Mouse (Mus musculus) neural tube, embryonic 13.5 days (tissue): ENCODE data around the gene Ost4. TPM values are rescaled to one million over a fixed set of nuclear protein-coding genes. Genes with fewer than 3 reads are reported as not detected.
A peak's percentile ranks its signal among the peaks of the same experiment; 100 is the strongest.
"Not testable (repeated sequence)": the region's sequence is repeated elsewhere in the genome, so short reads cannot be mapped to it uniquely, and the experiment has no call there.

Experiments
- ATAC-seq: fragments of 200-750 bp; cut with Nextera tagmentation; 2 replicates; pipeline ENCODE4 v1.8.0; 2017; ENCODE audit warnings: low read depth, mild to moderate bottlenecking, moderate TSS enrichment, moderate library complexity
- H3K27ac ChIP-seq: fragments of 300-500 bp; sonication (generic); replicated peaks from 2 replicates; pipeline ENCODE4 v1.5.1; 2015; ENCODE audit warnings: moderate library complexity, mild to moderate bottlenecking, inconsistent platforms
- H3K27me3 ChIP-seq: fragments of 300-500 bp; sonication (generic); 2 replicates; pipeline ENCODE4 v1.6.1; 2015; ENCODE audit warnings: mild to moderate bottlenecking, inconsistent platforms
- H3K36me3 ChIP-seq: fragments of 300-500 bp; sonication (generic); 2 replicates; pipeline ENCODE4 v1.6.1; 2015; ENCODE audit warnings: mild to moderate bottlenecking, inconsistent platforms
- H3K4me1 ChIP-seq: fragments of 300-500 bp; sonication (generic); replicated peaks from 2 replicates; pipeline ENCODE4 v1.6.1; 2015; ENCODE audit warnings: inconsistent platforms
- H3K4me2 ChIP-seq: fragments of 300-500 bp; sonication (generic); 2 replicates; pipeline ENCODE4 v1.6.1; 2015; ENCODE audit warnings: inconsistent platforms, mild to moderate bottlenecking, moderate library complexity
- H3K4me3 ChIP-seq: fragments of 300-500 bp; sonication (generic); 2 replicates; pipeline ENCODE4 v1.5.1; 2015; ENCODE audit warnings: mild to moderate bottlenecking, inconsistent platforms
- H3K9ac ChIP-seq: fragments of 300-500 bp; sonication (generic); 2 replicates; pipeline ENCODE4 v1.6.1; 2015; ENCODE audit warnings: moderate library complexity, mild to moderate bottlenecking, inconsistent platforms
- H3K9me3 ChIP-seq: fragments of 300-500 bp; sonication (generic); 2 replicates; pipeline ENCODE4 v1.6.1; 2016; ENCODE audit warnings: inconsistent platforms
- WGBS: fragments of 180-500 bp; shearing (Covaris S2); methylation state at CpG from one replicate; pipeline ENCODE4 v1.1.7; 2015; 5-methylcytosine and 5-hydroxymethylcytosine counted together
- polyA plus RNA-seq: library from polyadenylated mRNA; unstranded; fragments of >200 nt; fragmentation: Nextera tagmentation; extraction: Ambion mirVana; gene quantifications from 2 replicates; pipeline ENCODE4 v1.2.1, GENCODE M21; 2015

Gene Ost4
- polyA plus RNA-seq, 1 experiment from 2014 or later, result 278 TPM

- under 1% methylated on average over 28 of the region's 28 CpGs for WGBS
Observed at GRCm38 (mm10) chr5:30887858-30888336, 19.7 kb downstream of the Ost4 start.

DNA sequence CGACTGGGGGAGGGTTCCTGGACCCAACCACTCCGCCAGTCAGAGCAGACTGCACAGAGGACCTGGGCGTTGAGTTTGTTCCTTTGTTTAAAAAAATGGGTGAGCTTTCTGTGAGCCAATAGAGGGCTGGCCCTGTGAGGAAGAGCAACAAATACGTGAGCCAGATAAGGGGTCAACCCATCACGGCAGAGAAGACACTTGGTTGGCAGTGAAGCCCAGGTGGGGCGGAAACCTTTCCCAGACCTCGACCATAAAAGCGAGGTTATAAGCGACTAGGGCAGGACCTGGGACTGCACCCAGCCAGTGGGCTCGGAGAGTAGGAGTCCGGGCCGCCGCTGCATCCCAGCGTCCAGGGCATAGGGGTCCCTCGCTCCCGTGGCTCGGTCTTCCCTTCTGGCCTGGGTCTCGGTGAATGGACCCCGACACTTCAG lies 20.2 kb downstream of the Ost4 start:
- Histone ChIP-seq H3K4me1 (peaks cover 25% of the 10 kb centered on the region), H3K27ac (peak overlapping the region; percentile 98), H3K4me2 (peak overlapping the region; percentile 77), H3K9me3 (no peaks in the 10 kb centered on the region), H3K36me3 (peaks cover 18% of the 10 kb centered on the region), H3K27me3 (no peaks in the 10 kb centered on the region), H3K4me3 (peak overlapping the region; percentile 84), H3K9ac (peak overlapping the region; percentile 79)
- ATAC-seq, result peak; percentile 49
- under 1% methylated on average over 19 of the region's 19 CpGs for WGBS

More at GRCm38 (mm10) chr5:30887858-30888336, 19.7 kb downstream of the Ost4 start:
- H3K4me1 ChIP-seq, result peaks cover 25% of the 10 kb centered on the region
- ATAC-seq, result peak; percentile 90
- peak overlapping the region; percentile 77 for H3K4me2 ChIP-seq
- H3K4me3 ChIP-seq, result peak overlapping the region; percentile 84
- H3K27ac ChIP-seq, result peak overlapping the region; percentile 98
- peaks cover 24% of the 10 kb centered on the region for H3K36me3 ChIP-seq
- no peaks in the 10 kb centered on the region for H3K27me3 ChIP-seq
- H3K9ac ChIP-seq, result peak overlapping the region; percentile 79
- H3K9me3 ChIP-seq, result no peaks in the 10 kb centered on the region

DNA sequence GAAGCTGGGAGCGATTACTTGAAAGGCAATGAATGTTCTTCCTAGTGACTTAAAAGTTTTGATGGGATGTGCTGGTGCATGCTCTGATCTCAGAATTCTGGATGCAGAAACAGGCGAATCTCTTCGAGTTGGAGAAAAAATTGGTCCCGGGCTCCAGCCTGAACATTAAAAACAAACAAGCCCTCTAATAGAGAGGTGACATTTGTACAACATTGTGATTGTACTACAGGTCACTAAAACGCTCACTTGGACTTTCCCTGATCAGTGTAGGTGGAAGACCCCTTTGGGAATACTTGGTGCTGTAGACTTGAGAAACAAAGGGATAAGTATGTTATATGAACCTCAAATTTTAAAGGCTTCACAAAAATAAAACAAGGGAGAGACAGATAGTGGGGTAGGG lies 20.9 kb downstream of the Ost4 start:
- Histone ChIP-seq H3K4me2 (peak overlapping the region; percentile 77), H3K9me3 (no peaks in the 10 kb centered on the region), H3K4me3 (peak overlapping the region; percentile 84), H3K4me1 (peaks cover 25% of the 10 kb centered on the region), H3K27ac (peak overlapping the region; percentile 98), H3K9ac (peak overlapping the region; percentile 79), H3K36me3 (peaks cover 12% of the 10 kb centered on the region), H3K27me3 (no peaks in the 10 kb centered on the region)
- 36% methylated on average over 5 of the region's 5 CpGs for WGBS
- no peak for ATAC-seq

- Histone ChIP-seq H3K9me3 (no peaks in the 10 kb centered on the region), H3K4me1 (peaks cover 25% of the 10 kb centered on the region)
- 56% methylated on average over 4 of the region's 4 CpGs for WGBS
Observed at GRCm38 (mm10) chr5:30886209-30886608, 21.4 kb downstream of the Ost4 start.

GRCm38 (mm10) chr5:30881839-30882238 lies 25.7 kb downstream of the Ost4 start:
- H3K27me3 ChIP-seq, H3K4me3 ChIP-seq, H3K4me2 ChIP-seq, H3K27ac ChIP-seq, ATAC-seq, H3K4me1 ChIP-seq, H3K9ac ChIP-seq, H3K9me3 ChIP-seq: not testable (repeated sequence)
- peaks cover 22% of the 10 kb centered on the region for H3K36me3 ChIP-seq
- WGBS, result 91% methylated on average over 4 of the region's 4 CpGs

More at GRCm38 (mm10) chr5:30886209-30886608, 21.4 kb downstream of the Ost4 start:
- peak overlapping the region; percentile 77 for H3K4me2 ChIP-seq
- no peaks in the 10 kb centered on the region for H3K27me3 ChIP-seq
- H3K9ac ChIP-seq, result no peak overlapping the region
- no peak for ATAC-seq
- 0 out of 2 replicates have a peak overlapping the region, but pooled peaks have one; percentile 98 for H3K27ac ChIP-seq
- H3K4me3 ChIP-seq, result peak overlapping the region; percentile 84
- peaks cover 7% of the 10 kb centered on the region for H3K36me3 ChIP-seq

DNA sequence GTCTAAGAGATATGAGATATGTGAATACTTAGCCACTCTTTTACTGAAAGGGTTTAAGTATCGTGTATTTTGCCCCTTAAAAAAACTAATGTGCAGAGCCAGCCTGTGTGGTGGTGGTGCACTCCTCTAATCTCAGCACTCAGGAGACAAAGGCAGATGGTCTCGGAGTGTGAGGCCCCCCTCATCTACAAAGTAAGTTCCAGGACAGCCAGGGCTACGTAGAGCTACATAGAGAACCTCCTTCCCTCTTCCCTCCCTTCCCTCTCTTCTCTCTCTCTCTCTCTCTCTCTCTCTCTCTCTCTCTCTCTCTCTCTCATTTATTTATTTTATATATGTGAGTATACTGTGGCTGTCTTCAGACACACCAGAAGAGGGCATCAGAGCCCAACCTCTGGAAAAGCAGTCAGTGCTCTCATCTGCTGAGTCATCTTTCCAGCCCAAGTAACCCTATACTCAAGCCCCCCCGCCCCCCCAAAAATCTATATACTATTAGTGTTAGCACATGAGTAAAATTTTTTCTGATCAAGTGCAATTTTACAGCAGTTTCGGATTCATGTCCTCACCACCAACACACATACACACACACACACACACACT lies 28.1 kb downstream of the Ost4 start:
- WGBS, result 86% methylated on average over 5 of the region's 5 CpGs
- ATAC-seq, result no peak
- Histone ChIP-seq H3K36me3 (peaks cover 46% of the 10 kb centered on the region), H3K4me3 (no peak overlapping the region), H3K9ac (no peak overlapping the region), H3K27me3 (no peaks in the 10 kb centered on the region), H3K27ac (no peak overlapping the region), H3K9me3 (no peaks in the 10 kb centered on the region), H3K4me2 (no peak overlapping the region), H3K4me1 (no peaks in the 10 kb centered on the region)

DNA sequence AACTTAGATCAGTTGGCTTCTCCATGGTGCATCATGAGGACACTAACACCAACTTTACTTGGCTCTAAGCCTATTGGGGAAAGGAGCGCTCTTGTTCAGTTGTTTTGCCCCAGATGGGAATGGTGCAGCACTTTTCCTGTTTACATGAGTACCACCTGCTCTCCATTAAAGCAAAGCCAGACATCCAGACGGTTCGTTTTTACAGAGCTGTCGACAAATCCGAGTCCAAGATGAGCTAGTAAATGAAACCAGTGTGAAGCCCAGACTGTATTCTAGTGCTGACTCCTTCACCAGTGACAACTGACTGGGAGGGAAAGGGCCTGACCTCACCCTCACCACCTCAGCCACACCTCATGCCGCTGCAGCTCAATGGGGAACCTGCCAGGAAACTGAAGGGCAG lies 29.0 kb downstream of the Ost4 start:
- Histone ChIP-seq H3K27me3 (no peaks in the 10 kb centered on the region), H3K4me2 (no peak overlapping the region), H3K36me3 (peaks cover 54% of the 10 kb centered on the region), H3K27ac (no peak overlapping the region), H3K4me3 (no peak overlapping the region), H3K9ac (no peak overlapping the region), H3K9me3 (no peaks in the 10 kb centered on the region), H3K4me1 (no peaks in the 10 kb centered on the region)
- 69% methylated on average over 6 of the region's 6 CpGs for WGBS
- ATAC-seq, result no peak

GRCm38 (mm10) chr5:30874365-30874764 lies 33.2 kb downstream of the Ost4 start:
- H3K4me2 ChIP-seq, result no peak overlapping the region
- H3K27ac ChIP-seq, result no peak overlapping the region
- no peaks in the 10 kb centered on the region for H3K27me3 ChIP-seq
- H3K4me3 ChIP-seq, result no peak overlapping the region
- 89% methylated on average over 7 of the region's 7 CpGs for WGBS
- H3K36me3 ChIP-seq, result peaks cover 81% of the 10 kb centered on the region
- ATAC-seq, result no peak
- H3K9me3 ChIP-seq, result no peaks in the 10 kb centered on the region
- H3K4me1 ChIP-seq, result peaks cover 18% of the 10 kb centered on the region
- no peak overlapping the region for H3K9ac ChIP-seq

- no peaks in the 10 kb centered on the region for H3K9me3 ChIP-seq
- peaks cover 23% of the 10 kb centered on the region for H3K4me1 ChIP-seq
- no peak overlapping the region for H3K9ac ChIP-seq
- peaks cover 68% of the 10 kb centered on the region for H3K36me3 ChIP-seq
- H3K27me3 ChIP-seq, result no peaks in the 10 kb centered on the region
- no peak overlapping the region for H3K4me2 ChIP-seq
- H3K4me3 ChIP-seq, result no peak overlapping the region
- ATAC-seq, result no peak
- WGBS, result 92% methylated on average over 9 of the region's 9 CpGs
- no peak overlapping the region for H3K27ac ChIP-seq
Observed at GRCm38 (mm10) chr5:30872574-30872973, 35.0 kb downstream of the Ost4 start.

DNA sequence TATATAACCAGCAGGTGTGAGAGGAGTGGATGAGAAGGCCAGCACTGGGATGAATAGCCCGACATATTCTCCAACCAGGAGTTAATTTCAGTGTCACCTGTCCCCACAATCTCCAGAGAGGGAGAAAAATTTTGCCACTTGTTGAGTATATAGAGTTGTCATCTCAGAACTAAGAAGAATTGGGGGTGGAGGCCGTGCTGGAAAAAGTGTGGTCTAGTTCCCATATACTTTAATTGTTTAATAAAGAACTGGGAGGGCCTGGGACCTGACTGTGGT lies 37.5 kb downstream of the Ost4 start:
- 19% methylated on average over 2 of the region's 2 CpGs for WGBS
- peak overlapping the region; percentile 91 for H3K9ac ChIP-seq
- peaks cover 67% of the 10 kb centered on the region for H3K36me3 ChIP-seq
- H3K4me3 ChIP-seq, result peak overlapping the region; percentile 84
- no peaks in the 10 kb centered on the region for H3K27me3 ChIP-seq
- H3K4me2 ChIP-seq, result peak overlapping the region; percentile 69
- no peaks in the 10 kb centered on the region for H3K9me3 ChIP-seq
- peaks cover 23% of the 10 kb centered on the region for H3K4me1 ChIP-seq
- peak overlapping the region; percentile 75 for H3K27ac ChIP-seq
- ATAC-seq, result no peak

GRCm38 (mm10) chr5:30869405-30870130 lies 38.0 kb downstream of the Ost4 start:
- H3K9me3 ChIP-seq, result no peaks in the 10 kb centered on the region
- peaks cover 67% of the 10 kb centered on the region for H3K36me3 ChIP-seq
- ATAC-seq, result peak; percentile 92
- no peaks in the 10 kb centered on the region for H3K27me3 ChIP-seq
- H3K4me2 ChIP-seq, result peak overlapping the region; percentile 69
- H3K27ac ChIP-seq, result peak overlapping the region; percentile 75
- H3K4me1 ChIP-seq, result peaks cover 23% of the 10 kb centered on the region
- WGBS, result under 1% methylated on average over 63 of the region's 63 CpGs
- peak overlapping the region; percentile 91 for H3K9ac ChIP-seq
- peak overlapping the region; percentile 84 for H3K4me3 ChIP-seq

GRCm38 (mm10) chr5:30868981-30869380 lies 38.6 kb downstream of the Ost4 start:
- peak overlapping the region; percentile 84 for H3K4me3 ChIP-seq
- WGBS, result 19% methylated on average over 9 of the region's 9 CpGs
- peak overlapping the region; percentile 75; the same call in 1 of the 2 replicates for H3K27ac ChIP-seq
- peak; percentile 36; the same call in 1 of the 2 replicates for ATAC-seq
- peaks cover 67% of the 10 kb centered on the region for H3K36me3 ChIP-seq
- no peaks in the 10 kb centered on the region for H3K27me3 ChIP-seq
- H3K4me2 ChIP-seq, result peak overlapping the region; percentile 69
- peaks cover 23% of the 10 kb centered on the region for H3K4me1 ChIP-seq
- no peaks in the 10 kb centered on the region for H3K9me3 ChIP-seq
- peak overlapping the region; percentile 91 for H3K9ac ChIP-seq
